Mouse (Mus musculus) neural tube, embryonic 15.5 days (tissue): ENCODE data around the gene Cybrd1. TPM values are rescaled to one million over a fixed set of nuclear protein-coding genes. Genes with fewer than 3 reads are reported as not detected.

ENCODE experiments used
- ATAC-seq: fragments of 200-750 bp; cut with Nextera tagmentation; 2 replicates; pipeline ENCODE4 v1.8.0; 2017; ENCODE audit warnings: mild to moderate bottlenecking, moderate TSS enrichment, moderate library complexity; ENCODE audit not compliant: low FRiP score
- H3K27ac ChIP-seq: fragments of 300-500 bp; sonication (generic); replicated peaks from 2 replicates; pipeline ENCODE4 v1.5.1; 2015; ENCODE audit warnings: mild to moderate bottlenecking, inconsistent platforms
- H3K27me3 ChIP-seq: fragments of 300-500 bp; sonication (generic); replicated peaks from 2 replicates; pipeline ENCODE4 v1.6.1; 2015; ENCODE audit warnings: inconsistent platforms
- H3K36me3 ChIP-seq: fragments of 300-500 bp; sonication (generic); 2 replicates; pipeline ENCODE4 v1.6.1; 2015; ENCODE audit warnings: inconsistent platforms
- H3K4me1 ChIP-seq: fragments of 300-500 bp; sonication (generic); 2 replicates; pipeline ENCODE4 v1.6.1; 2015; ENCODE audit warnings: inconsistent platforms
- H3K4me2 ChIP-seq: fragments of 300-500 bp; sonication (generic); 2 replicates; pipeline ENCODE4 v1.6.1; 2015; ENCODE audit warnings: inconsistent platforms, mild to moderate bottlenecking, moderate library complexity
- H3K4me3 ChIP-seq: fragments of 300-500 bp; sonication (generic); replicated peaks from 2 replicates; pipeline ENCODE4 v1.5.1; 2015; ENCODE audit warnings: mild to moderate bottlenecking, inconsistent platforms
- H3K9ac ChIP-seq: fragments of 300-500 bp; sonication (generic); replicated peaks from 2 replicates; pipeline ENCODE4 v1.6.1; 2015; ENCODE audit warnings: mild to moderate bottlenecking, inconsistent platforms
- H3K9me3 ChIP-seq: fragments of 300-500 bp; sonication (generic); replicated peaks from 2 replicates; pipeline ENCODE4 v1.6.1; 2016; ENCODE audit warnings: inconsistent platforms
- WGBS: fragments of 180-500 bp; shearing (Covaris S2); methylation state at CpG from one replicate; pipeline ENCODE4 v1.1.7; 2015; ENCODE audit warnings: mixed read lengths; 5-methylcytosine and 5-hydroxymethylcytosine counted together
- polyA plus RNA-seq: library from polyadenylated mRNA; unstranded; fragments of >200 nt; fragmentation: Nextera tagmentation; extraction: Ambion mirVana; gene quantifications from 2 replicates; pipeline ENCODE4 v1.2.1, GENCODE M21; 2015

Cybrd1 gene
- polyA plus RNA-seq, 1 experiment from 2014 or later = 3.4 TPM

- Histone ChIP-seq H3K27me3 (no peaks in the 10 kb centered on the region), H3K27ac (no peak overlapping the region), H3K9ac (no peak overlapping the region), H3K9me3 (no peaks in the 10 kb centered on the region), H3K4me3 (no peak overlapping the region), H3K4me1 (no peaks in the 10 kb centered on the region), H3K4me2 (no peak overlapping the region), H3K36me3 (no peaks in the 10 kb centered on the region)
- ATAC-seq = no peak
- 95% methylated on average over 10 of the region's 10 CpGs for WGBS
Observed at GRCm38 (mm10) chr2:71179716-71180115, 62.0 kb downstream of the Cybrd1 start.

- no peak for ATAC-seq
- no peak overlapping the region for H3K4me3 ChIP-seq
- H3K9ac ChIP-seq = no peak overlapping the region
- no peaks in the 10 kb centered on the region for H3K36me3 ChIP-seq
- no peak overlapping the region for H3K27ac ChIP-seq
- H3K4me2 ChIP-seq = no peak overlapping the region
- no peaks in the 10 kb centered on the region for H3K4me1 ChIP-seq
- no peaks in the 10 kb centered on the region for H3K9me3 ChIP-seq
- H3K27me3 ChIP-seq = no peaks in the 10 kb centered on the region
- 71% methylated on average over 8 of the region's 8 CpGs for WGBS
Observed at GRCm38 (mm10) chr2:71180566-71181217, 63.0 kb downstream of the Cybrd1 start.

DNA sequence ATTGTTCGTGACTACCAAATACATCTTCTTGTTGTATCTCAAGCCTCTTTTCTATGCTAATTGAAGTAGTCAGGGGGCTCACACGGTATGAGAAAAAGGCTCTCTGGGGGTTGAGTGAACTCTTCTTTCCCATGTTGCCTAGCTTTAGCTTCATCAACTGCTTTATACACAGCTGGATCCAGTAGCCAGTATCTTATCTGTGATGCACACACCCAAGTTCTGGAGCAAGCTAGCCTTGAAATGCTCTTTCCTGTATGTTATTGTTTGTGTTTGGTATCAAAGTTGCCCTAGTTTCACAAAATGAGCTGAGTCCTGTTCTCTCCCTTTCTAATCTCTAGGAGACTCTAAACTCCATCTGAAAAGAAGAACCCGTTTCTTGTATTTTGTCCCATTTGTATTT is 70.2 kb downstream of the Cybrd1 start:
- Histone ChIP-seq H3K9me3 (no peaks in the 10 kb centered on the region; the same call in 1 of the 2 replicates), H3K4me3 (no peak overlapping the region), H3K27ac (no peak overlapping the region), H3K4me2 (no peak overlapping the region), H3K27me3 (no peaks in the 10 kb centered on the region), H3K36me3 (no peaks in the 10 kb centered on the region), H3K4me1 (peaks cover 22% of the 10 kb centered on the region), H3K9ac (no peak overlapping the region)
- 69% methylated on average over 3 of the region's 3 CpGs for WGBS
- ATAC-seq = no peak

DNA sequence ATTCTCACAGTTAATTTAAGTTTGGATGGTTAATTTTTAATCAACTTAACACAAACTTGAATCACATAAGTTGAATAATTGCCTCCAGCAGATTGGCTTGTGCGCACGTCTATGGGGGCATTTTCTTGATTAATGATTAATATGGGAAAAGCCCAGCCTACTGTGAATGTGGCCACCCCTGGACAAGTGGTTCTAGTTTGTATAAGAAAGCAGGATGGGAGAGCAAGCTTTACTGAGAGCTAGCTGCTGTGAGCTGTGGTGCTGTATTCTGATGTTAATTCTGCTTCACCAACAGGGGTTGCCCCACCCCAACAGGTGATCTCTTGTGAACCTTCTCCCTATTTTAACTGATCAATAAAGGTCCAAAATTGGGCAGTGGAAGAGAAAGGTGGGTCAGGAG is 71.1 kb downstream of the Cybrd1 start:
- 51% methylated on average over 2 of the region's 2 CpGs for WGBS
- ATAC-seq = no peak
- Histone ChIP-seq H3K27me3 (no peaks in the 10 kb centered on the region), H3K4me2 (no peak overlapping the region), H3K9ac (no peak overlapping the region), H3K9me3 (no peaks in the 10 kb centered on the region; the same call in 1 of the 2 replicates), H3K36me3 (no peaks in the 10 kb centered on the region), H3K27ac (no peak overlapping the region), H3K4me1 (peaks cover 22% of the 10 kb centered on the region), H3K4me3 (no peak overlapping the region)

GRCm38 (mm10) chr2:71191391-71192194 is 73.9 kb downstream of the Cybrd1 start:
- no peaks in the 10 kb centered on the region for H3K27me3 ChIP-seq
- no peak overlapping the region; the same call in 1 of the 2 replicates for H3K9ac ChIP-seq
- H3K27ac ChIP-seq = peak overlapping the region; percentile 75
- peak; percentile 61 for ATAC-seq
- H3K36me3 ChIP-seq = no peaks in the 10 kb centered on the region
- peak overlapping the region; percentile 51 for H3K4me2 ChIP-seq
- WGBS = 10% methylated on average over 16 of the region's 16 CpGs
- no peaks in the 10 kb centered on the region; the same call in 1 of the 2 replicates for H3K9me3 ChIP-seq
- H3K4me1 ChIP-seq = peaks cover 30% of the 10 kb centered on the region
- H3K4me3 ChIP-seq = peak overlapping the region; percentile 8; the same call in 1 of the 2 replicates

DNA sequence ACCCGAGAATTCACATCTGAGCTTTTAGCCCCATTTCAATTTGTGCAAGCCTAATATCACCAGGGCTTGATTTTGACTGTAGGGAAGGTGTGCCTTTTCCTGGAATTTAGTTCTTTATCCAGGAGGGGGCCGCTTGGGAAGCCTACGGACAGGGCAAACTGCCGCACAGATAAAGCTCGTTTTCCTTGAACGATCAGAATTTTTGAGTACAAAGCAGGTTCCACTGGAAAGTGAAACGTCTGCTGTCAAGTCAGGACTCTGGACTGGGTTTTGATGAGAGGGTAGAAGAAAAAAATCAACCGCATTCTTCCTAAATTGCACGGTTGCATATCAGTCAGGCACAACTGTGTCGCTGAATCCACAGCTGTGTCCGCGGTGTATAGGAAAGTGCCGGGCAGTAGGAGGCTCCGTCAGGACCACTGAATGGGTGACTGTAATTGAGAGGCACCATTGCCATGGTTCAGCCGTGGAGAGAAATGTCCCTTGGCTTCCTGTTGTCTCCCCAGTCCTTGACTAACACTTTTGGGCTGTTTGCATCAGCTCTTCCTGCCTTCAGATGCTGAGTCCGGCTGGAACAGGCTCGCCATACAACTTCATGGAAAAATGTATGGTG is 74.6 kb downstream of the Cybrd1 start:
- Histone ChIP-seq H3K4me2 (peak overlapping the region; percentile 51), H3K4me1 (peaks cover 30% of the 10 kb centered on the region), H3K27me3 (no peaks in the 10 kb centered on the region), H3K9ac (no peak overlapping the region), H3K27ac (peak overlapping the region; percentile 75), H3K4me3 (peak overlapping the region; percentile 8; the same call in 1 of the 2 replicates), H3K36me3 (no peaks in the 10 kb centered on the region), H3K9me3 (no peaks in the 10 kb centered on the region; the same call in 1 of the 2 replicates)
- ATAC-seq = peak; percentile 39; the same call in 1 of the 2 replicates
- WGBS = 34% methylated on average over 17 of the region's 17 CpGs

Other genes with a start within 250 kb of the Cybrd1 start
- gene Dcaf17, start 62.6 kb upstream of the Cybrd1 start, polyA plus RNA-seq = 31.0 and 33.3 TPM in 2 replicates
- 12.9 and 16.0 TPM in 2 replicates for gene Mettl8, start 62.3 kb upstream of the Cybrd1 start, polyA plus RNA-seq
- 144 and 163 TPM in 2 replicates for gene Dync1i2, start 93.8 kb downstream of the Cybrd1 start, polyA plus RNA-seq
- 109 and 119 TPM in 2 replicates for gene Slc25a12, start 249.8 kb downstream of the Cybrd1 start, polyA plus RNA-seq